Mouse (Mus musculus) hindbrain, embryonic 10.5 days (tissue): ENCODE data around the gene Tubb5. TPM values are rescaled to one million over a fixed set of nuclear protein-coding genes. Genes with fewer than 3 reads are reported as not detected.

ENCODE experiments used
- DNase-seq: peaks from one replicate; pipeline ENCODE4 v3.0.0-alpha.2; 2017; ENCODE audit warnings: low spot score
- H3K27ac ChIP-seq: fragments of 300-500 bp; sonication (generic); 2 replicates; pipeline ENCODE4 v1.5.1; 2016; ENCODE audit warnings: mild to moderate bottlenecking, moderate library complexity
- H3K27me3 ChIP-seq: fragments of 300-500 bp; sonication (generic); 2 replicates; pipeline ENCODE4 v1.6.1; 2016; ENCODE audit warnings: mild to moderate bottlenecking; ENCODE audit not compliant: poor library complexity, insufficient read depth, severe bottlenecking
- H3K36me3 ChIP-seq: fragments of 300-500 bp; sonication (generic); 2 replicates; pipeline ENCODE4 v1.6.1; 2016; ENCODE audit warnings: mild to moderate bottlenecking, moderate library complexity
- H3K4me1 ChIP-seq: fragments of 300-500 bp; sonication (generic); replicated peaks from 2 replicates; pipeline ENCODE4 v1.6.1; 2016; ENCODE audit warnings: mild to moderate bottlenecking
- H3K4me3 ChIP-seq: fragments of 300-500 bp; sonication (generic); 2 replicates; pipeline ENCODE4 v1.5.1; 2016; ENCODE audit warnings: mild to moderate bottlenecking, moderate library complexity
- H3K9me3 ChIP-seq: fragments of 300-500 bp; sonication (generic); 2 replicates; pipeline ENCODE4 v1.6.1; 2016; ENCODE audit warnings: mild to moderate bottlenecking, moderate library complexity
- WGBS: fragments of 180-500 bp; shearing (Covaris S2); methylation state at CpG from one replicate; pipeline ENCODE4 v1.1.7; 2016; 5-methylcytosine and 5-hydroxymethylcytosine counted together
- polyA plus RNA-seq: library from polyadenylated mRNA; unstranded; fragments of >200 nt; fragmentation: Nextera tagmentation; extraction: Ambion mirVana; gene quantifications from 2 replicates; pipeline ENCODE4 v1.2.1, GENCODE M21; 2016

Tubb5 gene
- polyA plus RNA-seq, 1 experiment from 2014 or later = 1,655 TPM

DNA sequence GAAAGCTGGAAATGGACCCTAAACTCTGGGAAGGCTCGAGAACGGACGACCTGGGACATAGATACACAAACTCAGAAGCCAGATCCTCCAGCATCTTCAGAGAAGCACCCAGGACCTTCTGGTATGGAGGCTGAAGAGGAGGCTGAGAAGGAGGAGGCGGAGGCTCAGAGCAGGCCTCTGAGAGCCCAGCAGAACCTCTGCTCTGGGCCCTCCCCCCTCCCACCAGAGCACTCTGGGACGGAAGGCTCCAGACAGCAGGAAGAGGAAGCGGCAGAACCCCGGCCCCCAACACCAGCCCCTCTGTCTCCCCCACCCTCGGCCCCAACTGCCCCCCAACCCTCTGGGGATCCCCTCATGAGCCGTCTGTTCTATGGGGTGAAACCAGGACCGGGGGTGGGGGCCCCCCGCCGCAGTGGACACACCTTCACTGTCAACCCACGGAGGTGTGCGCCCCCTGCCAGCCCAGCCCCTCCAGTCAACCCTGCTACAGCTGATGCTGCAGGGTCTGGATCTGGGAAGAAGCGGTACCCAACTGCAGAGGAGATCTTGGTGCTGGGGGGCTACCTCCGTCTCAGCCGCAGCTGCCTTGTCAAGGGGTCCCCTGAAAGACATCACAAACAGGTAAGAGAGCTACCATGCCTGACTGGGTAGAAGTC is 30.2 kb upstream of the Tubb5 start:
- Histone ChIP-seq H3K36me3 (peaks cover 63% of the 10 kb centered on the region), H3K27me3 (0 out of 2 replicates have a peak, but pooled peaks cover 4% of the 10 kb centered on the region), H3K4me1 (peaks cover 87% of the 10 kb centered on the region), H3K9me3 (peaks cover 7% of the 10 kb centered on the region; the same call in 1 of the 2 replicates), H3K4me3 (peak overlapping the region; percentile 83), H3K27ac (peak overlapping the region; percentile 99)
- DNase-seq = no peak
- WGBS = 33% methylated on average over 17 of the region's 17 CpGs

DNA sequence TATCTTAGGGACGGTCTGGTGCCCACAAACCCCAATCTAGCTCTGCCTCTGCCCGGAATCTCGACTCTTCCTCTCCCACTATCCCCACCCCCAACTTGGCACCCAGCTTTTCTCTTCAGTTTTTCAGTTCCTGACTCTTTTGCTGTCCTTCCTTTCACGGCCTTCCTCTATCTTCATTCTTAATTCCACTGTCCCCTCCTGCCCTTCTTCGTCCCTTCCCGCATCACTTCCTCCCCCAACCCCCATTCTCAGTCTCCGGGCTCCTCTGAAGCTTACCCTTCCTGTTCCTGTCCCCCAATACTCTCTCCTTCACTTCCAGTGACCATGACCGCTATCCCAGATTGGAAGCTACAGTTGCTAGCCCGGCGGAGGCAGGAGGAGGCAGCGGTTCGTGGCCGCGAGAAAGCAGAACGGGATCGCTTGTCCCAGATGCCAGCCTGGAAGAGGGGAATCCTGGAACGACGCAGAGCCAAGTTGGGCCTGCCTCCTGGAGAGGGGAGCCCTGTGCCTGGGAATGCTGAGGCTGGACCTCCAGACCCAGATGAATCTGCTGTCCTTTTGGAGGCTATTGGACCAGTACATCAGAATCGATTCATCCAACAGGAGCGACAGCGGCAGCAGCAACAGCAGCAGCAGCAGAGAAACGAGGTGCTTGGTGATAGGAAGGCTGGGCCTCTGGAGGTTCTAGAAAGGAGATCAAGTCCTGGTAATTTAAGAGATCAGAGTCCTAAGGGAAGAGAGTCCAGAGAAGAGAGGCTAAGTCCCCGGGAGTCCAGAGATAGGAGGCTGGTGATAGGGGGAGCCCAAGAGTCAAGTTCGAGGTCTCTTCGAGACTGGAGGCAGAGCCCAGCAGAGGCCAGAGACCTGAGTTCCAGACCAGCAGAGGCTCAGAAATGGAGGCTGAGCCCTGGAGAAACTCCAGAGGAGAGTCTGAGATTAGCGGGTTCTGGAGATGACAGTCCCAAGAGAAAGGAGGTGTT is 29.1 kb upstream of the Tubb5 start:
- DNase-seq = no peak
- H3K27me3 ChIP-seq = 0 out of 2 replicates have a peak, but pooled peaks cover 4% of the 10 kb centered on the region
- H3K4me1 ChIP-seq = peaks cover 85% of the 10 kb centered on the region
- H3K36me3 ChIP-seq = peaks cover 55% of the 10 kb centered on the region
- 9% methylated on average over 26 of the region's 26 CpGs for WGBS
- peak overlapping the region; percentile 99 for H3K27ac ChIP-seq
- peak overlapping the region; percentile 83 for H3K4me3 ChIP-seq
- H3K9me3 ChIP-seq = peaks cover 7% of the 10 kb centered on the region; the same call in 1 of the 2 replicates

DNA sequence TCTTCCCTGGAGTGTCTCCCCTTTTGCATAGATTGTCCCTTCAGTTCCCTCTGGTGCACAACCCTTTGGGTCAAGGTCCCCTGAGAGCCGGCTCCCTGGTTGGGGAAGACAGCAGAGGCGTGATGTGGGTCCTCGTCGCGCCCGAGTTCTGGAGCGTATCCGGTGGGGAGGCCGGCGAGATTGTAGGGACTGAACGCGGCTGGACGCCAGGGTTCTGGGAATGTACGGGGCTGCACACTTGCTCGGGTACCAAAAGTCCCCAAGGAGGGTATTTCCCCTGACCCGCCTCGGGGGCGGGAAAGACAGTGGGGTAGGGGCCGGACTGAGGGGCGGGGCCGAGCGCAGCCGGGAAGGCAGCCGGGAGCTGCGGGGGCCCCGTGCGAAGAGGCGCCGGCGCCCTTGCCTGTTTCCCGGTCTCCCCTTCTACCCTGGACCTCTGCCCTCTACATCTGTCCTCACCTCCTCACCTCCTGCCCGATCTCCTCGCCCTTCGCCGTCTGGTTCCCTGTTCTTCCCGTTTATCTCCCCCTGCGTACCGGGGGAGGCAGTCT is 28.2 kb upstream of the Tubb5 start:
- peak overlapping the region; percentile 83 for H3K4me3 ChIP-seq
- peak overlapping the region; percentile 99 for H3K27ac ChIP-seq
- H3K4me1 ChIP-seq = peaks cover 87% of the 10 kb centered on the region
- H3K27me3 ChIP-seq = 0 out of 2 replicates have a peak, but pooled peaks cover 4% of the 10 kb centered on the region
- whole genome bisulfite sequencing = under 1% methylated on average over 38 of the region's 38 CpGs
- H3K9me3 ChIP-seq = peaks cover 6% of the 10 kb centered on the region; the same call in 1 of the 2 replicates
- DNase-seq = peak; percentile 72
- peaks cover 48% of the 10 kb centered on the region for H3K36me3 ChIP-seq

- WGBS = under 1% methylated on average over 46 of the region's 48 CpGs
- H3K4me1 ChIP-seq = peaks cover 92% of the 10 kb centered on the region
These were observed 27.6 kb upstream of the Tubb5 start, which contains the start of gene Ppp1r18 for GRCm38 (mm10) chr17:35865481-35866280. Ppp1r18 (plus strand) TSS chr17:35865593.

GRCm38 (mm10) chr17:35864832-35865353 is 26.8 kb upstream of the Tubb5 start:
- H3K4me3 ChIP-seq = peak overlapping the region; percentile 83
- H3K36me3 ChIP-seq = peaks cover 34% of the 10 kb centered on the region
- peak overlapping the region; percentile 99 for H3K27ac ChIP-seq
- peak; percentile 21 for DNase-seq
- 20% methylated on average over 10 of the region's 10 CpGs for WGBS
- peaks cover 92% of the 10 kb centered on the region for H3K4me1 ChIP-seq
- H3K9me3 ChIP-seq = no peaks in the 10 kb centered on the region
- H3K27me3 ChIP-seq = 0 out of 2 replicates have a peak, but pooled peaks cover 4% of the 10 kb centered on the region

More at GRCm38 (mm10) chr17:35865481-35866280, 27.6 kb upstream of the Tubb5 start, which contains the start of gene Ppp1r18:
- Histone ChIP-seq H3K36me3 (peaks cover 41% of the 10 kb centered on the region), H3K27me3 (0 out of 2 replicates have a peak, but pooled peaks cover 4% of the 10 kb centered on the region), H3K27ac (peak within 1 kb of the TSS; percentile 99), H3K9me3 (no peaks in the 10 kb centered on the region; the same call in 1 of the 2 replicates), H3K4me3 (peak within 1 kb of the TSS; percentile 83)
- peak; percentile 92 for DNase-seq

DNA sequence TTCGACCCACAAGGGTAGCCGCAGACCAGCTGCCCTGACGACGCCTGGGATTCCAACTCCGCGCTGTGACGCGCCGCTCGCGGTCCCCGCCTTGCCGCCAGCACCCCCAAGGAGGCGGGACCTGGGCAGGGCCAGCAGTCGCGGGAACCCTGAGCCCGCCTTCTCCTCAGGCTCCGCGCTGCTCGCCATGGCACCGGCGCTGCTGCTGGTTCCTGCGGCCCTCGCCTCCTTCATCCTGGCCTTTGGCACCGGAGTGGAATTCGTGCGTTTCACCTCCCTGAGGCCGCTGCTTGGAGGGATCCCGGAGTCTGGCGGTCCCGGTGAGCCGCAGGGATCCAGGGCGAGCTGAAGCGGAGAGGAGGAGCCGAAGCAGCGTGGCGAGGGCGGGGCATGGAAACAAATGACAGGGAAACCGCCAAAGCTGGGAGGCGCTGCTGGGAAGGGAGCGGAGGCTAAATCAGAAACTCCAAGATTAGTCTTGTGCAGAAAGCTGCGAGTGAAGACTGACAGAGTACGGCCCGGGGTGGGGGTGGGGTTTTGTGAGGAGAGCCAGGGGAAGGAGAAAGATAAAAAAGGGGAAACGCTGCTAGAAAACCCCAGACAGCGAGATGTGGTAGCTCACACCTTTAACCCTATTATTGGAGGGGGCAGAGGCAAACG is 23.2 kb upstream of the Tubb5 start, which contains the start of gene Nrm:
TSS of gene Nrm (plus strand) at position 121 of the 660 bp plus-strand sequence.
- Histone ChIP-seq H3K36me3 (peaks cover 50% of the 10 kb centered on the region), H3K27ac (peak within 1 kb of the TSS; percentile 98), H3K4me1 (peaks cover 58% of the 10 kb centered on the region), H3K9me3 (no peaks in the 10 kb centered on the region), H3K4me3 (peak within 1 kb of the TSS; percentile 82), H3K27me3 (0 out of 2 replicates have a peak, but pooled peaks cover 4% of the 10 kb centered on the region)
- DNase-seq = peak; percentile 93
- under 1% methylated on average over 47 of the region's 47 CpGs for WGBS

DNA sequence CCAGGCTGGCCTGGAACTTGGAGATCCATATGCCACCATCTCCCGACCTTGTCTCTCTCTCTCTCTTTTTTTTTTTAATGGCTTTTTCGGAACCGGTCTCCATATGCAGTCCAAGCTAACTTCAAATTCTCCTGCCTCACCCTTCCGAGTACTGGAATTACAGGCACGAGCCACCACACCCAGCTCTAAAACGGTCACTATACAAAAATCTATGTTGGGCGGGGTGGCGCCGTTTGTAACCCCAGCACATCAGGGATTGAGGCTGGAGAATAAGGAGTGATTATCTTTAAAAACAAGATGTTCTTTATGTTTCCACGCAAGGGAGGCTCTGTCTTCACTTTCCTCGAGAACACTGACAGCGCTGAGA is 22.7 kb upstream of the Tubb5 start:
- H3K27ac ChIP-seq = peak overlapping the region; percentile 98
- peaks cover 54% of the 10 kb centered on the region for H3K36me3 ChIP-seq
- H3K4me1 ChIP-seq = peaks cover 53% of the 10 kb centered on the region
- WGBS = 5% methylated on average over 12 of the region's 12 CpGs
- DNase-seq = no peak
- peak overlapping the region; percentile 82 for H3K4me3 ChIP-seq
- H3K9me3 ChIP-seq = no peaks in the 10 kb centered on the region
- H3K27me3 ChIP-seq = 0 out of 2 replicates have a peak, but pooled peaks cover 4% of the 10 kb centered on the region

- peak overlapping the region; percentile 1; the same call in 1 of the 2 replicates for H3K4me3 ChIP-seq
- peaks cover 43% of the 10 kb centered on the region for H3K4me1 ChIP-seq
- 0 out of 2 replicates have a peak, but pooled peaks cover 4% of the 10 kb centered on the region for H3K27me3 ChIP-seq
- WGBS = 71% methylated on average over 2 of the region's 2 CpGs
- peaks cover 58% of the 10 kb centered on the region for H3K36me3 ChIP-seq
- H3K9me3 ChIP-seq = no peaks in the 10 kb centered on the region
- no peak overlapping the region for H3K27ac ChIP-seq
- no peak for DNase-seq
These were observed 21.7 kb upstream of the Tubb5 start for GRCm38 (mm10) chr17:35859835-35860234.

- no peak overlapping the region for H3K27ac ChIP-seq
- WGBS = 89% methylated on average over 1 of the region's 1 CpGs
- no peak for DNase-seq
- H3K9me3 ChIP-seq = no peaks in the 10 kb centered on the region
- H3K27me3 ChIP-seq = 0 out of 2 replicates have a peak, but pooled peaks cover 4% of the 10 kb centered on the region
- H3K4me1 ChIP-seq = peaks cover 38% of the 10 kb centered on the region
- H3K4me3 ChIP-seq = no peak overlapping the region
- H3K36me3 ChIP-seq = peaks cover 58% of the 10 kb centered on the region
These were observed 21.3 kb upstream of the Tubb5 start for GRCm38 (mm10) chr17:35859371-35859770.

- WGBS = 94% methylated on average over 3 of the region's 3 CpGs
These were observed 12.9 kb upstream of the Tubb5 start for GRCm38 (mm10) chr17:35850974-35851373.

DNA sequence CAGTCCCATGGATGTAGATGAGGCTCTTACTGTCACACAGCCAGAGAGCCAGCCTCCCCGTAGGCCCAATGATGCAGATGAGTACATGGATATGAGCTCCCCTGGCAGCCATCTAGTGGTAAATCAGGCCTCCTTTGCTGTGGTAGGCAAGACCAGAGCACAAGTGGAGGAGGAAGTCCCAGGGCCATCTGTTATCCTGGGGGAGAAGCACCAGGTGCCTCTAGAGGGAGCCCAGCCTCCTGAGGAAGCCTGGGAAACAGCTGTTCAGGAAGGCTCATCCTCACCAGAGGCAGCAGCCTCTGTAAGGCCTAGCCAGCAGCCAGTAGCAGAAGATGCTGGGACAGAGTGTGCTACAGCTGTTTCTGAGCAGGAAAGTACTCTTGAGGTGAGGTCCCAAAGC is 10.0 kb upstream of the Tubb5 start:
- no peak for DNase-seq
- H3K4me3 ChIP-seq = no peak overlapping the region
- H3K36me3 ChIP-seq = peaks cover 90% of the 10 kb centered on the region
- H3K27ac ChIP-seq = no peak overlapping the region
- peaks cover 4% of the 10 kb centered on the region for H3K4me1 ChIP-seq
- H3K9me3 ChIP-seq = no peaks in the 10 kb centered on the region
- no peaks in the 10 kb centered on the region for H3K27me3 ChIP-seq
- 80% methylated on average over 1 of the region's 1 CpGs for WGBS

More at GRCm38 (mm10) chr17:35850974-35851373, 12.9 kb upstream of the Tubb5 start:
- H3K4me1 ChIP-seq = 0 out of 2 replicates have a peak, but pooled peaks cover 3% of the 10 kb centered on the region
- H3K9me3 ChIP-seq = no peaks in the 10 kb centered on the region
- H3K36me3 ChIP-seq = peaks cover 95% of the 10 kb centered on the region
- no peak overlapping the region for H3K27ac ChIP-seq
- H3K4me3 ChIP-seq = no peak overlapping the region
- H3K27me3 ChIP-seq = no peaks in the 10 kb centered on the region
- DNase-seq = no peak
